In the genomic region with DNA sequence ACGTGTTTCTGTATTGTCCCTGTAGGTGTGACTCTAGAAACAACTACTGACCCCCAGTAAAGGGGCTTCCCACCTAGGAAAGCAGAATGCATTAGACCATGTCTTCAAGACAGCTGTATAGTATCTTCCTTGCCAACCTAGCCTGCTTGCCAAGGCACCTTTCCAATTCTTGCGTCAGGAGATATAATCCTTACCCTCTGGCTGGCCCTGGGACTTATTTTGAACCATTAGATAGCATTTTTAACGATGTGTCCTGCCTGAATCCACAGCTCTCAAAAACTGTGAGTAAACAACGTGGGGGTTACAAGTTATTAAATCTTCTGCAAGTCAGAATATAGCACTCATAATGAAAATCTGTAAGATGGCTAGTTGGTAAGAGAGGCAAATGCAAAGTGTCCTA, we compare ENCODE assay signal across 28 mouse cellular contexts.
"Had no signal": no experiment of that assay in that cellular context is flagged by ENCODE, and none has a peak within 500 bp of the region (broad histone marks: within the 10 kb centered on the region; RNA-seq: fewer than 3 reads in every experiment).

No protein-coding gene starts in this region.

- H3K4me3 ChIP-seq: limb, embryonic 10.5 days; limb, embryonic 12.5 days; limb, embryonic 13.5 days; limb, embryonic 15.5 days; liver, embryonic 12.5 days; liver, embryonic 13.5 days; liver, embryonic 15.5 days; lung, embryonic 15.5 days; megakaryocyte, embryonic 14.5 days; midbrain, embryonic 10.5 days; midbrain, embryonic 12.5 days; midbrain, embryonic 13.5 days; midbrain, embryonic 15.5 days; myocyte; neural tube, embryonic 12.5 days had no signal

- H3K36me3 ChIP-seq: limb, embryonic 10.5 days; limb, embryonic 12.5 days; limb, embryonic 13.5 days; limb, embryonic 15.5 days; liver, embryonic 12.5 days; liver, embryonic 13.5 days; liver, embryonic 15.5 days; lung, embryonic 15.5 days; midbrain, embryonic 10.5 days; midbrain, embryonic 12.5 days; midbrain, embryonic 13.5 days; midbrain, embryonic 15.5 days; neural tube, embryonic 12.5 days had no signal

- DNase-seq: left cerebral cortex, postnatal 4 days; liver; liver, embryonic 13.5 days; liver, postnatal 0 days; lung, adult 18-20 months; lung, adult 2 months; lung, embryonic 14.5 days; lung, postnatal 10 days; lung, postnatal 14 days; lung, postnatal 36 days; lung, postnatal 4 days; midbrain, embryonic 14.5 days had no signal

- H3K27ac ChIP-seq: limb, embryonic 10.5 days; limb, embryonic 12.5 days; limb, embryonic 13.5 days; limb, embryonic 15.5 days; liver, embryonic 12.5 days; liver, embryonic 13.5 days; liver, embryonic 14.5 days; liver, embryonic 15.5 days; lung, embryonic 15.5 days; macrophage; midbrain, embryonic 10.5 days; midbrain, embryonic 12.5 days; midbrain, embryonic 13.5 days; midbrain, embryonic 15.5 days; neural tube, embryonic 12.5 days had no signal

- H3K27me3 ChIP-seq: limb, embryonic 12.5 days; limb, embryonic 15.5 days; liver, embryonic 12.5 days; liver, embryonic 13.5 days; liver, embryonic 15.5 days; lung, embryonic 15.5 days; megakaryocyte, embryonic 14.5 days; midbrain, embryonic 12.5 days; midbrain, embryonic 13.5 days; midbrain, embryonic 15.5 days; neural tube, embryonic 12.5 days had no signal

- H3K4me1 ChIP-seq: limb, embryonic 15.5 days; liver, embryonic 12.5 days; liver, embryonic 13.5 days; liver, embryonic 15.5 days; megakaryocyte, embryonic 14.5 days; midbrain, embryonic 10.5 days; midbrain, embryonic 12.5 days; midbrain, embryonic 13.5 days; midbrain, embryonic 15.5 days; neural tube, embryonic 12.5 days had no signal

- H3K9ac ChIP-seq: limb, embryonic 12.5 days; limb, embryonic 13.5 days; limb, embryonic 15.5 days; liver, embryonic 12.5 days; liver, embryonic 13.5 days; liver, embryonic 14.5 days; liver, embryonic 15.5 days; liver, postnatal 0 days; lung, embryonic 14.5 days; lung, embryonic 15.5 days; midbrain, embryonic 12.5 days; midbrain, embryonic 13.5 days; midbrain, embryonic 15.5 days; neural tube, embryonic 12.5 days had no signal
